Mouse (Mus musculus): ENCODE data around the gene Tcf7l1.
A peak's percentile ranks its signal among the peaks of the same experiment; 100 is the strongest.

Gene Tcf7l1

GRCm38 (mm10) chr6:72747156-72747555 is 41.9 kb downstream of the Tcf7l1 start:
- DNase-seq (ENCODE audit: low read depth, low spot score) = no peak

DNA sequence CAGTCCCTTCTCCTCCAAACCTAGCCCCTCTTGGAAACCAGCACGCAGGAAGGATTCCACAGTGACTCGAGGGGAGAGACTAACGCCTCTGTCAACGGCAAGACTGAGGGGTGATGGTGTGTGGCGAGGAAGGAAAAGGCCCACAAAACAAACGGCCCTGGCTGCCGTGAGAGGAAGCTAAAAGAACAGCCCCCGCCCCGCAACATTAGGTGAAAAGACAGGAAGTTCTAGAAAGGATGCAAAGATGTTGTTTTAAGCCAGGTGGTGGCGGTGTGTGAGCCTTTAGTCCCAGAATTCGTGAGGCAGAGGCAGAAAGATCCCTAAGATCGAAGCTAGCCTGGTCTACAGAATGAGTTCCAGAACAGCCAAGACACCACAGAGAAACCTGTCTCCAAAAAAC is 43.3 kb downstream of the Tcf7l1 start:
- no peak for DNase-seq (ENCODE audit: low read depth, low spot score)

DNA sequence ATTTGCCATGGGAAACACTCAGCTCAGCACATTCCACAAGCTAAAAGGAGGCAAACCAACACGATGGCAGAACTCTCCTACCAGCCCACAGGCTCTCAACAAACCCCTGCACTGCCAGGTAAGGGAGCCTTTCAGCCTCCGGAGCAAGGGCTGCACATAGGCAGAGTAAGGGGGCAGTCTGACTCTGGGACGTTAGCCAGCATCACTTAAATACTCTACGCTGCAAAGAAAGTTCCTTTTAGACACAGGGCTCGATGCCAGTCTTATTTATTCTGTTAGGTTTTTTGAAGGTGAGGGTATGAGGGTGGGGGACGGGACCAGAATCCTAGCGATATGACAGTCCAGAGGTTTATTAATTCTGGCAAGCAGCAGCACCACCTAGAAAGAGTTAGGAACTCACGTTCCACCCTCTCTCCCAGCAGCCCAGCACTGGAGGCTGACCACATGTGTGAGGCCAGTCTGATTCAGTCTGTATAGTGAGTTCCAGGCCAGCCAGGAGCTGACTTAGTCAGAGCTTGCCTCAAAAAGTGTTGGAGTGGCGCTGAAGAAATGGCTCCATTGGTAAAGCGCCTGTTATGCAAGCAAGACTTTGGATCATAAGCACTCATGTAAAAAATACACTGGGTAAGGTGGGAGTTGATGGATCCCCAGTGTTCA is 44.8 kb downstream of the Tcf7l1 start:
- DNase-seq (ENCODE audit: low read depth, low spot score) = no peak

DNA sequence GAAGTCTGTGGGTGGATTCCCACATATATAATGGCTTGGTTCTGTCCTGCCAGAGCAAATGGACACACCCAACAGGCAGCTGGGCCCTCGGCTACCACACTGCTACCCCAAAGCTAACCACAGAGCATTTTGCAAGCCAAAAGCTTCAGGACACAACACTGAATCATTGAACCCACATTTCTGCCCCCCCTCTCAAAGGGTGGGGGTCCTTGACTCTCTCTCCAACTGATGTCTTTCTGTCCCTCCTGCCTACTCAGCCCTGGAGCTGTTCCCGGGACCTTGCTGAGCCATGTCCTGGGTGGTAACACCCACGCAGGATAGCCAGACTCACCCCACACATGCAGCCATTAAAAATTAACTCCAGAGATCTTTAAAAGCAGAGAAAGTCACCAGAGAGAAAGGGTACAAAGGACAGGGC is 45.4 kb downstream of the Tcf7l1 start:
- no peak for DNase-seq (ENCODE audit: low read depth, low spot score)

- no peak for DNase-seq (ENCODE audit: low read depth, low spot score)
Observed at GRCm38 (mm10) chr6:72742331-72742730, 46.7 kb downstream of the Tcf7l1 start.

DNA sequence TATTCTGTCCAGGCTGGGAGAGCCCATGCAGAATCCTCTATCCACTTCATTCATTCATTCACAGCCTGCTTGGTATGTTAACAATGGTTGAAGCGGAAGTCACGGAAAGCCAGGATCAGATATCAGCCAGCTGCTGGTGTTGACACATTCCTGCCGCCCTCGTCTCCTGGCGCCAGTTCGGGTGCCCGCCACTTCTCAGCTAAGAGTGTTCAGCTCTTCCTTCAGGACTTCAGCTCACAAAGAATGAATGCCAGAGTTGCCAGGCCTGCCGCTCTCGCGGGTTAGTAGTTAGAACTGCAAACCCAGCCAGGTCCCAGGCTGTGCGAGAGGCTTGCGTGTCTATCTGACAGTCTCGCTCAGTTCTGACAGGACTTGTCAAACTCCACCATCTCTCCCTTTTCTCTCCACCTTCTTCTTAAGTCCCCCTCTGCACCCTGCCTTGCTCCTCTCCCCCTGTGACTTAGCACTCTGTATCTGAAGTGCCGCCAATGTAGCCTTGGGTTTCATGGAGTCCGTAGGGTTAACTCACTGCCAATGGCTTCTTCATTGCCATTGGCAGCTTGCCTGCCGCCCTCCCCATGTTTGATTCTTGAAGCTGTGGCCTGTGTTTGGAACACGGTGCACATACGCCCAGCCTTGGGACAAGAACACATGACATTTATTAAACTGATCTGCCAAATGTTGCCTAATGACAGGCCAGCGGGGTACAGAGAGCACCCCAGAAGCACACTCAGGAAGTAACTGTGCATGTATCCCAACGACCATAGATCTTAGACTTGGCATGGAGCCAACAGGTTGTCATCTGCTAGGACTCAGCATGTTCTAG is 48.2 kb downstream of the Tcf7l1 start:
- peak; percentile 90 for DNase-seq (ENCODE audit: low read depth, low spot score)

GRCm38 (mm10) chr6:72736872-72737271 is 52.2 kb downstream of the Tcf7l1 start:
- peak; percentile 87 for DNase-seq (ENCODE audit: low read depth, low spot score)

DNA sequence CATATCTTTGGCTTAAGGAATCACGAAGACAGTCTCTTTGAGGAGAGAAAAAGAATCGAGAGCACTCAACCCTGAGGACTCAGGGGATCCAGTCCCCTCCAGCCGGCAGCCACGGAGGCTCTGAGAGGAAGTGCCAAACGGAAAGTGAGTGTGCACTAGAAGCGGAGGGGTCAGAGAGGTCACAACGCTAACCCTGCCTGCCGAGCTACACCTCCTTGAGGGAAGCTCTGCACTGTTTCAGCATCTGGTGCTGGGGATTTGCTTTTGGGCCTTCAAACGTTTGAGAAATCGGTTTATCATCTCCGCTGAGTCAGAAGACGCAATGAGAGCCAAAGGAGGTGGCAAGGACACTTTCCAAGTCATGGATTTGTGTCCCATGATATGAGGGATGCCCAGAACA is 53.8 kb downstream of the Tcf7l1 start:
- DNase-seq (ENCODE audit: low read depth, low spot score) = no peak

GRCm38 (mm10) chr6:72733375-72733774 is 55.7 kb downstream of the Tcf7l1 start:
- DNase-seq (ENCODE audit: low read depth, low spot score) = peak; percentile 83

- DNase-seq (ENCODE audit: low read depth, low spot score) = no peak
Observed at GRCm38 (mm10) chr6:72732109-72732508, 56.9 kb downstream of the Tcf7l1 start.

GRCm38 (mm10) chr6:72730560-72730849 is 58.5 kb downstream of the Tcf7l1 start:
- no peak for DNase-seq (ENCODE audit: low read depth, low spot score)

- DNase-seq (ENCODE audit: low read depth, low spot score) = no peak
Observed at GRCm38 (mm10) chr6:72729831-72730559, 59.1 kb downstream of the Tcf7l1 start.

DNA sequence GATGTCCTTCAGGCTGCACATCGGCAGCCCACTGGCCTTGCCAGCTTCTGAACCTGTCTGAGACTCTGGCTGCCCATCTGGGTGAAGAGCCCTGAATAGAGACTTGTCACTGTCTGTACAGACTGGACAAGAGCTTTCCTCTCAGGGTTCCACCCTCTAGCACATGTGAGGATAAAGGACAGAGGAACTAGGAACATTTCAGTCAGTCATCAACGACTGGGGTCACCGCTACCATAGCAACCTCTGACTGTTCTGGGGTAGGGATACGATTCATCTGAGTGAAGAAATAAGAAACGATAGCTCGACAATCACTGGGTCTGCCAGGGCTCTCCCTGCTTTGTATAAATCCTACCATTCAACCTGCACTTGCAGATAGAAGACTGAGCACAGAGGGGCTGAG is 61.2 kb downstream of the Tcf7l1 start:
- no peak for DNase-seq (ENCODE audit: low read depth, low spot score)

GRCm38 (mm10) chr6:72724494-72725180 is 64.4 kb downstream of the Tcf7l1 start:
- DNase-seq (ENCODE audit: low read depth, low spot score) = peak; percentile 57

- DNase-seq (ENCODE audit: low read depth, low spot score) = no peak
Observed at GRCm38 (mm10) chr6:72723731-72724385, 65.2 kb downstream of the Tcf7l1 start.

- DNase-seq (ENCODE audit: low read depth, low spot score) = no peak
Observed at GRCm38 (mm10) chr6:72723143-72723542, 65.9 kb downstream of the Tcf7l1 start.

DNA sequence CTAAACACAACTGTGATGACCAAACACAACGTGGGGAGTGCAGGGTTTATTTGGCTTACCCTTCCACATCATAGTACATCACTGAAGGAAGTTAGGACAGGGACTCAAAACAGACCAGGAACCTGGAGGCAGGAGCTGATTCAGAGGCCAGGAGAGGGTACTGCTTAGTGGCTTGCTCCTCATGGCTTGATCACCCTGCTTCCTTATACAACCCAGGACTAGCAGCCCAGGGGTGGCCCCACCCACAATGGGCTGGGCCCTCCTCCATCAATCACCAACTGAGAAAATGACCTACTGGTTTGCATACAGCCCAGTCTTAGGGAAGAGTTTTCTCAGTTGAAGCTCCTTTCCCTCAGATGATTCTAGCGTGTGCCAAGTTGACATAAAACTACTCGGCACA is 68.2 kb downstream of the Tcf7l1 start:
- peak; percentile 80 for DNase-seq (ENCODE audit: low read depth, low spot score)

DNA sequence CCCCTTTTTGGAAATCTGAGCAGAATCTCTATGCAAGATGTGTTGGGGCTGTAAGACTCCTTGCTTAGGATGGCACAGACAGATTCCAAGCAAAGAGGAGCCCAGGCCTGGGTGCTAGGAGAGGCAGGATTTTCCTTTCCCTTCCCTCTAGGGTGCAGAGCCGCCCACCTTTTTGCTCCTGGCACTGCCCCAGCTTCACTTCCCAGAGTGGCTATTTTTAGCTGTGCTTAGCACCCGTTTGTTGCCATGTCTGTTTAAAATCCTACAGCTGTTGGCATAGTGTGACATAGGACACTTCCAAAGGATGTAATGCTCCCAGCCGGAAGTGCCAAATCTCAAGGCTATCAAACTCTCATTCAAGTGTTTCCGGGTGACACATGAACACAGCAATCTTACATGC is 74.3 kb downstream of the Tcf7l1 start:
- no peak for DNase-seq (ENCODE audit: low read depth, low spot score)

DNA sequence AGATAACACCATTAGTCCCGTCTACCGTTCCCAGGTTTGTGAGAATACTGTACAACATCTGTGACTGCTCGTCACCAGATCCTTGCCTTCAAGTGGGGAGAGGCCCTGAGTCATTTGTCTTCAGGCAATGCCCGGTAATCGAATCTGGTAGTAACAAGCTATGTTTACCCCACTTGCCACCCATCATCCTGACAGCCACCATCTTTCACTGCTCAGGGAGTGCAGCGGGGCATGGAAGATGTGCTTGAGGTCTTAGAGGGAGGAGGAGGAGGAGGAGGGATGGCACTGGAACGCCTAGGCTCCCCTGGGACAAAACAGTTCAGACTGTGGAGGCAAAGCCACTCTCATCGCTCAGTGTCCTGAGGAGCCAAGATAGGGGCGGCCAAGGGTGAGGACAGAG is 74.8 kb downstream of the Tcf7l1 start:
- no peak for DNase-seq (ENCODE audit: low read depth, low spot score)

GRCm38 (mm10) chr6:72711508-72712081 is 77.5 kb downstream of the Tcf7l1 start:
- DNase-seq (ENCODE audit: low read depth, low spot score) = no peak

GRCm38 (mm10) chr6:72710897-72711507 is 78.1 kb downstream of the Tcf7l1 start:
- DNase-seq (ENCODE audit: low read depth, low spot score) = no peak

Data from ZHBTc4 (cell line).